Mouse (Mus musculus) G1E (cell line): Measurements from ENCODE around the gene Pnma1. TPM values are rescaled to one million over a fixed set of nuclear protein-coding genes. Genes with fewer than 3 reads are reported as not detected.

Experiments
- ATAC-seq: 2 replicates; pipeline ENCODE4 v1.8.0; 2016; ENCODE audit warnings: mild to moderate bottlenecking; ENCODE audit not compliant: insufficient number of reproducible peaks, poor library complexity, low FRiP score, severe bottlenecking; ENCODE audit errors: extremely low read depth
- DNase-seq: peaks from one replicate; pipeline ENCODE4 v3.0.0; 2012; ENCODE audit warnings: low spot score
- H3K27me3 ChIP-seq: 2 replicates; pipeline ENCODE4 v1.6.1; 2012; ENCODE audit warnings: mild to moderate bottlenecking, low read length, inconsistent platforms; ENCODE audit not compliant: insufficient read depth
- H3K36me3 ChIP-seq: replicated peaks from 2 replicates; pipeline ENCODE3; 2012; ENCODE audit warnings: mild to moderate bottlenecking, inconsistent platforms
- H3K4me1 ChIP-seq: 2 replicates; pipeline ENCODE4 v1.6.1; 2012; ENCODE audit warnings: low read depth, low read length, inconsistent platforms, mixed read lengths; ENCODE audit not compliant: insufficient read depth
- H3K4me3 ChIP-seq: 2 replicates; pipeline ENCODE4 v1.5.1; 2012; ENCODE audit warnings: low read depth, mild to moderate bottlenecking, inconsistent platforms, low read length, moderate library complexity, mixed read lengths
- H3K9me3 ChIP-seq: replicated peaks from 2 replicates; pipeline ENCODE4 v1.6.1; 2012; ENCODE audit warnings: inconsistent platforms
- CTCF ChIP-seq: IDR thresholded peaks from 2 replicates; pipeline ENCODE4 v1.5.1; 2012; ENCODE audit warnings: low read depth, low read length, inconsistent platforms, mixed read lengths
- GATA1 ChIP-seq: IDR thresholded peaks from 2 replicates; pipeline ENCODE4 v1.6.1; 2012; ENCODE audit warnings: borderline replicate concordance, low read length, inconsistent platforms, mixed read lengths
- GATA2 ChIP-seq: IDR thresholded peaks from 2 replicates; pipeline ENCODE4 v1.6.1; 2012; ENCODE audit warnings: low read depth, low read length, inconsistent platforms, borderline replicate concordance
- POLR2AphosphoS5 ChIP-seq: IDR thresholded peaks from 2 replicates; pipeline ENCODE4 v1.6.1; 2012; ENCODE audit warnings: low read depth, low read length, inconsistent platforms; ENCODE audit not compliant: insufficient replicate concordance
- TAL1 ChIP-seq: conservative IDR thresholded peaks from 2 replicates; pipeline ENCODE4 v1.6.1; 2012; ENCODE audit warnings: low read depth, low read length, inconsistent platforms, mixed read lengths
- polyA plus RNA-seq: library from polyadenylated mRNA; stranded (reverse); fragments of >175 nt; gene quantifications from 2 replicates; pipeline ENCODE4 v1.2.3, GENCODE M21; 2012
- total RNA-seq, 2 experiments: library from RNA; stranded (forward) in 1 of 2; stranded (reverse) in 1 of 2; fragments of 200-1000 nt in 1 of 2; fragments of >200 nt in 1 of 2; fragmentation: Nextera tagmentation in 1 of 2; gene quantifications; 2 replicates each; pipeline ENCODE4 v1.2.3; 2014 to 2017

Pnma1 gene
- total and polyA plus RNA-seq, 3 experiments = 0.14 to 0.83 (median 0.76) TPM

- TF ChIP-seq GATA2 (no peak), CTCF (no peak), GATA1 (no peak), POLR2AphosphoS5 (no peak), TAL1 (no peak)
These were observed 18.4 kb downstream of the Pnma1 start for GRCm38 (mm10) chr12:84129931-84130330.

DNA sequence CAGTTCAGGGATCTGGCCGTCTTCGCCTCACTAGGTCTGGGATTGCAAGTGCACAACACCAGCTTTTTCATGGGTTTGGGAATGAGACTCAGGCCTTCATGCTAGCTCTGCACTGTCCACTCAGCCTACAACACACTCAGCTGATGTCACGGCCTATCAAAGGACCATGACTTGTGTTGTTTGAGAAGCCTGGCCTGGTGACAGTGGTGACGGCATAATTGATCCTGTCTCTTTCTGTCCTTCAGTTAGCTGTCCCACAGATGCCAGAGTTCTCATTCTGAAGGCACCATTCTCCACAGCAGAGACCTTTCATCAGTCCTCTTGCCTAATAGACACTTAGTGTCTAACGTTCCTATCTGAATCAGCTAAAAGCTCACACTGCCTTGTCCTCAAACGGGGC lies 19.7 kb downstream of the Pnma1 start:
- ATAC-seq (no peak), DNase-seq (no peak)
- H3K9me3 ChIP-seq = no peaks in the 10 kb centered on the region
- TF ChIP-seq GATA1 = no peak
- no peak for TF ChIP-seq CTCF
- no peak for TF ChIP-seq POLR2AphosphoS5
- TF ChIP-seq TAL1 = no peak
- no peak for TF ChIP-seq GATA2
- H3K27me3 ChIP-seq = peaks cover 30% of the 10 kb centered on the region
- peaks cover 10% of the 10 kb centered on the region for H3K4me1 ChIP-seq
- H3K36me3 ChIP-seq = no peaks in the 10 kb centered on the region
- H3K4me3 ChIP-seq = no peak overlapping the region

More at GRCm38 (mm10) chr12:84129931-84130330, 18.4 kb downstream of the Pnma1 start:
- Histone ChIP-seq H3K4me3 (no peak overlapping the region), H3K9me3 (no peaks in the 10 kb centered on the region), H3K36me3 (no peaks in the 10 kb centered on the region), H3K27me3 (peaks cover 28% of the 10 kb centered on the region), H3K4me1 (peaks cover 10% of the 10 kb centered on the region)
- DNase-seq (no peak), ATAC-seq (peak; percentile 28; the same call in 1 of the 2 replicates)

- no peak for ATAC-seq
These were observed 21.4 kb downstream of the Pnma1 start for GRCm38 (mm10) chr12:84126899-84127298.

DNA sequence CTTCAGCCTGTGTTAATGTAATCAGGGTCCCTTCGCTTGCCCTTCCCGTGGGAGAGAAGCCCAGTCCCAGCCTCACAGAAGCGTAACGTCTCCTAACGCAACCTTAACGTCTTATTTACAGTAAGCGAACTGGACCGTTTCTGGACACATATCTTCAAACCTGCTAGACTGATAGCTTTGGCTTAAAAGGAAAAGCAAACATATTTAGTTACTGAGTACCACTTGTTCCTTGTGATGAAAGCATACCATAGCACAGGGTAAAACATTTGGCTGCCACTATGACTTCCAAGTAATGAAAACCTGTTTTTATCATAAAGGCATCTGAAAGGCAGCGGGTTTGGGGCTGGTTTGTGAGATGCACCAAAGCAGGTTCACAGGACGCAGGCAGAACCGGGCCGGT lies 22.4 kb downstream of the Pnma1 start:
- peaks cover 34% of the 10 kb centered on the region for H3K27me3 ChIP-seq
- H3K36me3 ChIP-seq = no peaks in the 10 kb centered on the region
- no peak for DNase-seq
- peaks cover 10% of the 10 kb centered on the region for H3K4me1 ChIP-seq
- no peak overlapping the region for H3K4me3 ChIP-seq
- TF ChIP-seq CTCF = no peak
- TF ChIP-seq POLR2AphosphoS5 = no peak
- no peak for TF ChIP-seq GATA2
- TF ChIP-seq TAL1 = no peak
- TF ChIP-seq GATA1 = no peak
- no peak for ATAC-seq
- no peaks in the 10 kb centered on the region for H3K9me3 ChIP-seq

More at GRCm38 (mm10) chr12:84126899-84127298, 21.4 kb downstream of the Pnma1 start:
- Histone ChIP-seq H3K9me3 (no peaks in the 10 kb centered on the region), H3K4me1 (peaks cover 10% of the 10 kb centered on the region), H3K27me3 (peaks cover 33% of the 10 kb centered on the region), H3K4me3 (no peak overlapping the region), H3K36me3 (no peaks in the 10 kb centered on the region)
- no peak for TF ChIP-seq TAL1
- no peak for TF ChIP-seq CTCF
- no peak for TF ChIP-seq GATA1
- TF ChIP-seq POLR2AphosphoS5 = no peak
- no peak for TF ChIP-seq GATA2
- no peak for DNase-seq

DNA sequence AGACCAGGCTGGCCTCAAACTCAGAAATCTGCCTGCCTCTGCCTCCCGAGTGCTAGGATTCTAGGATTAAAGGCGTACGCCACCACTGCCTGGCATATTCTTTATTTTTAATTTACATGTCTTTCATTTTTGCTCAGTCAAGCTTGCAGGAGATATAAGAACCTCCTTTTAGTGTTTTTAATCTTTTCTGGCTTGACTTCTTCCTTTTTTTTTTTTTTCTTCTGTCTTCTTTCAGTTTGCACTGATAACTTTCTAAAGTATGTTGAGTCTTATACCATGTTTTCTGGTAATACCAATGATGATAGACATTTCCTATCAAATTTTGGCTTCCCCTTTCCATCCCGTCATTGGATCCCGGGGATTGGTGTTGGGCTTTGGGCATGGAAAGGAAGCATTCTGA lies 28.7 kb downstream of the Pnma1 start:
- no peak for TF ChIP-seq TAL1
- H3K27me3 ChIP-seq = peaks cover 17% of the 10 kb centered on the region
- H3K9me3 ChIP-seq = no peaks in the 10 kb centered on the region
- no peaks in the 10 kb centered on the region for H3K36me3 ChIP-seq
- DNase-seq (no peak), ATAC-seq (no peak)
- no peak overlapping the region for H3K4me3 ChIP-seq
- H3K4me1 ChIP-seq = no peaks in the 10 kb centered on the region; the same call in 1 of the 2 replicates

DNA sequence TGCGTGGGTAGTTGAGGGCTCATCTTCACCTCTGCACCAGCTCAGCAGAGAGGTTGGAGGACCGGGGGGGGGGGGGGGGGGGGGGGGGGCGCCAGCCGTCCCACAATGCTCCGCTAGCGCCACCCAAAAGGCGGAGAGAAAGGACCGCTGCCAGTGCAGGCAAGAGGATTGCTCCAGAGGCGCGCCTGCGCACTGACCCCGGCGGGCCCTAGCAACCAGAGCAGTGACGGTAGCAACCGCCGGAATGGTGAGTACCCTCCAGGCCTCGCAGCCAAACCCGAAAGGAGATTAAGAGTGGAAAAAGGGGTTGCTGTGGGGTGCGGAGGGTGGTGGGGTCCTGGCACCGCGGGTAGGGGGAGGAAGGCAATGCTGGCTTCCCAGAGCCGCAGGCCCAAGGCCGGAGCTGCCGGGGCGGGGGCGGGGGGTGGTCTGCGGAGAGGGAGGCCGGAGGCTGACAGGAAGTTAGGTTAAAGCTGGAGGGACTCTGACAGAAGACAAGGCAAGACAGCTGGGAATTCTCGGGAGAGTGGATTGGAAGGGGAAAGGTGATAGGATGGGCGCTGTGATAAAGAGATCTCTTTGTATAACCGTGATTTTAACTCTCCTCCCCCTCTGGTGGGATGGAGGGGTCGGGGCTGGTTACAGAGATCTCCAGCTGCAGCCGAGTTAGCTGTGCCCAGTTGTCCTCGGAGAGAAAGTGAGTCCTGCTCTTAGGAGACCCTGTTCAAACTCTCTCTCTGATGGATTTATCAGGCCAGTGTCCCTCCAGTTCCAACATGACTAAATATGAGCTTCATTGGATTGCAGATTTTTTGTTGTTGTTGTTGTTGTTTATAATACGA lies 33.9 kb downstream of the Pnma1 start, which contains the start of gene Dnal1:
Dnal1 (plus strand) TSS at position 214 of the 842 bp plus-strand sequence.
- DNase-seq = peak; percentile 14
- Histone ChIP-seq H3K4me3 (peak within 1 kb of the TSS; percentile 43; the same call in 1 of the 2 replicates), H3K9me3 (no peaks in the 10 kb centered on the region), H3K36me3 (no peaks in the 10 kb centered on the region), H3K27me3 (peaks cover 21% of the 10 kb centered on the region), H3K4me1 (peaks cover 3% of the 10 kb centered on the region)
- ATAC-seq = no peak
- TF ChIP-seq GATA1 (no peak), TAL1 (no peak), CTCF (no peak), GATA2 (no peak), POLR2AphosphoS5 (no peak)
